Mouse (Mus musculus) spleen, adult 2 months (tissue): ENCODE measurements around the gene Tmem108.

ENCODE experiments used
- CTCF ChIP-seq: fragments of 200-500 bp; IDR thresholded peaks from 2 replicates; pipeline ENCODE4 v1.5.1; 2011; ENCODE audit warnings: mild to moderate bottlenecking, inconsistent platforms; ENCODE audit not compliant: insufficient read depth, insufficient read length, insufficient replicate concordance; ENCODE audit errors: extremely low read depth
- POLR2A ChIP-seq: fragments of 200-500 bp; IDR thresholded peaks from 2 replicates; pipeline ENCODE4 v1.6.1; 2011; ENCODE audit warnings: low read depth, low read length, inconsistent platforms

DNA sequence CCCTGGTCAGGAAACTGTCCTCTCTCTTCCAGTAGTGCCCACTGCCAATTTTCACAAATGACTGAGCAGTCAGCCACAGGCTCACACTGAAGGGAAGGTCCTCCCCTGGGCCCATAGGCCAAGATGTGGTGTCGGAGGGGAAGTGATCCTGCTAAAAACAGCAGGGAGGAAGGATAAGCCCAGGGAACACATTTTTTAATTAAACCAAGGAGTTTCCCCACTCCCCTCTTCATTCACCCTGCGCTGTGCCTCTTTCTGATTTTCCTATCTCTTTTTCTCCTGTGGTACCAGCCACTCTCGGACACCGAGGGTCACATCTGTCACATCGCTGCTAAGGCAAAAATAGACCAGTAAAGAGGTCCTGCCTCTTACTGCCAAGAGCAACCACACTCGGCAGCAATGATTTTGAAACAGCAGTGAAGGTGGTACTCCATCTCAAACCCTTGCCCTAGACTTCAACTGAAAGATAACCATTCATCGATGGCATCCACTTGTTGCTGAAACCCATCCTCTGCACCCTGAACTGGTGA is 83.0 kb downstream of the Tmem108 start:
- TF ChIP-seq CTCF (no peak), POLR2A (no peak)
